ENCODE assay signal across 8 mouse cellular contexts in the genomic region with DNA sequence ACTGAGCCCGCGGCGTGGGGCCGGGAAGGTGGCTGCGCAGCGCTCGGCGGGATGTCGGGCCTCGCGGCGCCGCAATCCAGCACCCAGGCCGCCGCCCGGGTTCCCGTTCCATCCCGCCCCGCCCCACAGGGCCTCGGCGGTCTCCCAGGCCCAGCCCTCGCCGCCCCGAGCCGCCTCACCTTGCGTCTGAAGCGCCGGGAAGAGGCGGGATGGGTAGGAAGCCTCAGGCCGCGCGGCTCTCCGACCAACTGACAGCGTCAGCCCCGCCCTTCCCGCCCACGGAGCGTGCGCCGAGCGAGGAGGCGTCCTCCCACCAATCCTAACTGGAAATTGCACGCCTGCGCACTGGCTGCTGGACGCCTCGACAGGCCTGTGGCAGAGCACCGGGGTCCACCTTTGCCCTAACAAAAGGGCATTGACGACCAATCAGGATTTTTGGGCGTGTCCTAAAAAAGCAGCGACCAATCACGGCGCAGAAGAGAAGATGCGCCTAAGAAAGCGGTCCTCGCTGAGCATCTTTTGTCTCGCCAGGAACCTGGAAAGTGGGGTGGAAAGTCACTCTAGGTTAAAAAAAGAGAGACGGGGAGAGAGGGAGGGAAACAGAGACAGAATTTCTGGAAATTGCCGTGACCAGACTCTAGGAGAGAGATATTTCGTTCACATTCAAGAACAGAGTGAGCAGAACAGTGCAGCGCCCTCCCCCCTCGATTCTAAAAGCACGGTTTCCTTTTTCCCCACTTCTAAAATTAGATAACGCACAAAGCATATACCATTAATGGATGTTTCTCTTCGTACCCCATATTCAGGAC. TPM values are rescaled to one million over a fixed set of nuclear protein-coding genes. Genes with fewer than 3 reads are reported as not detected.
A peak's percentile ranks its signal among the peaks of the same experiment; 100 is the strongest.
DNase-seq lines count a peak whose midpoint lies in the region; ATAC-seq and TF ChIP-seq lines count a peak whose summit lies in the region.

No protein-coding gene starts in this region.

- peak overlapping the region; percentile 87 for H3K27ac ChIP-seq in gastrocnemius, adult 2 months
- H3K27ac ChIP-seq in hindbrain, postnatal 0 days, result peak overlapping the region; percentile 90
- H3K27ac ChIP-seq in left cerebral cortex, adult 2 months, result peak overlapping the region; percentile 89

- peak; percentile 99 for ATAC-seq in common myeloid progenitor, adult 5-6 weeks (replicated peaks; ENCODE audit: low read depth, poor library complexity, severe bottlenecking)
- ATAC-seq in hindbrain, postnatal 0 days, result peak; percentile 100
- peak; percentile 97 for ATAC-seq in megakaryocyte, adult 5-6 weeks (ENCODE audit: poor library complexity, severe bottlenecking)

- H3K9me3 ChIP-seq in hindbrain, postnatal 0 days (ENCODE audit: low read length), result no peaks in the 10 kb centered on the region

- peak overlapping the region; percentile 58 for H3K4me2 ChIP-seq in hindbrain, postnatal 0 days (ENCODE audit: low read depth, low read length)

- no peaks in the 10 kb centered on the region for H3K27me3 ChIP-seq in hindbrain, postnatal 0 days (ENCODE audit: insufficient read depth, low read length)

- intact Hi-C loops in gastrocnemius, adult 2 months (cut with DNase I), result loop anchor here (5.0 to 10.0 kb wide), 3 partner anchors 110 to 522 kb away; a partner anchor contains a TSS
- intact Hi-C loops in left cerebral cortex, adult 2 months (cut with DNase I), result loop anchor here (1.0 kb wide), 1 partner anchor 110 kb away; a partner anchor contains a TSS

- peak; percentile 100 for DNase-seq in ZHBTc4 (ENCODE audit: low read depth, low spot score)
- peak; percentile 99 for DNase-seq in gastrocnemius, adult 2 months
- peak; percentile 100 for DNase-seq in hindbrain, postnatal 0 days (ENCODE audit: low spot score)
- DNase-seq in left cerebral cortex, adult 2 months (ENCODE audit: extremely low spot score in 1 of 2, low spot score in 2 of 2), result peak; percentile 93 to 96
- peak; percentile 93 to 95 for DNase-seq in right cerebral cortex, adult 2 months (ENCODE audit: low spot score in 2 of 2)
- peak; percentile 99 for DNase-seq in urinary bladder, postnatal 14 days (ENCODE audit: low spot score)

- peak overlapping the region; percentile 90 for H3K9ac ChIP-seq in hindbrain, postnatal 0 days (replicated peaks; ENCODE audit: low read length)

- no peaks in the 10 kb centered on the region for H3K4me1 ChIP-seq in hindbrain, postnatal 0 days (ENCODE audit: insufficient read depth, low read length)

- 2% methylated on average over 64 of the region's 64 CpGs for WGBS in hindbrain, postnatal 0 days

- no peaks in the 10 kb centered on the region for H3K36me3 ChIP-seq in hindbrain, postnatal 0 days (ENCODE audit: insufficient read depth, low read length)

- peak overlapping the region; percentile 94 for H3K4me3 ChIP-seq in gastrocnemius, adult 2 months
- peak overlapping the region; percentile 74 for H3K4me3 ChIP-seq in hindbrain, postnatal 0 days (ENCODE audit: low read length)
- peak overlapping the region; percentile 67 for H3K4me3 ChIP-seq in left cerebral cortex, adult 2 months

- no peak for TF ChIP-seq CTCF in gastrocnemius, adult 2 months (IDR thresholded peaks at IDR 0.05)
- peak; percentile 10; the same call in 1 of the 2 replicates for TF ChIP-seq CTCF in hindbrain, postnatal 0 days (IDR thresholded peaks at IDR 0.05; ENCODE audit: low read depth)
- no peak for TF ChIP-seq CTCF in left cerebral cortex, adult 2 months (IDR thresholded peaks at IDR 0.05)

RNA-seq across cellular contexts. Expression of a gene that starts 15.7 kb away (rescaled TPM):
- total RNA-seq in common myeloid progenitor, adult 5-6 weeks (2017), result 52.8 and 70.0 TPM in 2 replicates
- total RNA-seq in gastrocnemius, adult 2 months (2021), result 10 to 100 TPM; 48.8 to 58.5 TPM
- 179 and 224 TPM in 2 replicates for total RNA-seq in hindbrain, postnatal 0 days (2014; rRNA removed)
- 441 TPM in 2 replicates for polyA plus RNA-seq in hindbrain, postnatal 0 days (2015; fragmentation: Nextera tagmentation; extraction: Ambion mirVana)
- 100 to 1,000 TPM; 210 to 211 TPM for total RNA-seq in left cerebral cortex, adult 2 months (2021)
- 45.5 and 45.6 TPM in 2 replicates for total RNA-seq in megakaryocyte, adult 5-6 weeks (2015)
- 18.8 TPM in 2 replicates for total RNA-seq in megakaryocyte, adult 5-6 weeks (2017)

RNA-seq across cellular contexts. Expression of a gene that starts 52.8 kb away (rescaled TPM):
- 0.23 and 1.2 TPM in 2 replicates for total RNA-seq in common myeloid progenitor, adult 5-6 weeks (2017)
- not detected for total RNA-seq in gastrocnemius, adult 2 months (2021)
- total RNA-seq in hindbrain, postnatal 0 days (2014; rRNA removed), result 5.4 and 5.5 TPM in 2 replicates
- polyA plus RNA-seq in hindbrain, postnatal 0 days (2015; fragmentation: Nextera tagmentation; extraction: Ambion mirVana), result 13.1 and 13.3 TPM in 2 replicates
- 1 to 10 TPM; 8.7 to 8.8 TPM for total RNA-seq in left cerebral cortex, adult 2 months (2021)
- 0.14 TPM in 1 of 2 replicates, not detected in the other for total RNA-seq in megakaryocyte, adult 5-6 weeks (2015)
- total RNA-seq in megakaryocyte, adult 5-6 weeks (2017), result not detected in 2 replicates

Comparison
In these comparisons a context has a peak if more than half of its experiments do, and no peak if none do; other contexts are left out.
1. Peak in every context shown above with its lines: DNase-seq, ATAC-seq, H3K4me3 ChIP-seq and H3K27ac ChIP-seq.